Mouse (Mus musculus) heart, adult 9 months (tissue): ENCODE results near the gene Olfr455.

Source experiments
- DNase-seq, 2 experiments: peaks; one replicate each; pipeline ENCODE4 v3.0.0; 2022; ENCODE audit warnings: low spot score in 2 of 2

Gene Olfr455

DNA sequence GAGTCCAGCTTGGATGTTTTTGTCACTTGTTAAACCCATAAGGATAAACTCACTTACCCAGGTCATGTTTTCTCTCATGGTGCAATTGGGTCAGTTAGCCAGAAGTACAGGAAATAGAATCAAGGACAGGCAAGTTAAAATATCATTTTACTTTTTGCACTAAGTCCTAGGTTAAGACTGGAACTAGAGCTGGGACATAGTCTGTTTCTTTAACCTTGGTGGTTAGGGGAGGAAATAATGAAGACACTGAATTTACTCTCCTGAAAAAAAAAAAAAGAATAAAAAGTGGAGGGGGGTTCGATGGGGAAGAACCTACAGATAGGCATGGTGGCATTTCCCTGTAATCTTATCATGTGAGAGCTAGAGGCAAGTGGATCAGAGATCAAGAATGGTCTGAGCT, 60.3 kb downstream of the Olfr455 start, which contains the start of gene Olfr456:
Gene Olfr456 (minus strand): TSS at position 101 of the 400 bp plus-strand sequence.
- no peak for DNase-seq
